Mouse (Mus musculus): ENCODE results near the gene Far2. TPM values are rescaled to one million over a fixed set of nuclear protein-coding genes. Genes with fewer than 3 reads are reported as not detected.

Gene Far2
- total and polyA plus RNA-seq, 3 experiments: 0.16 to 3.7 (median 3.5) TPM

DNA sequence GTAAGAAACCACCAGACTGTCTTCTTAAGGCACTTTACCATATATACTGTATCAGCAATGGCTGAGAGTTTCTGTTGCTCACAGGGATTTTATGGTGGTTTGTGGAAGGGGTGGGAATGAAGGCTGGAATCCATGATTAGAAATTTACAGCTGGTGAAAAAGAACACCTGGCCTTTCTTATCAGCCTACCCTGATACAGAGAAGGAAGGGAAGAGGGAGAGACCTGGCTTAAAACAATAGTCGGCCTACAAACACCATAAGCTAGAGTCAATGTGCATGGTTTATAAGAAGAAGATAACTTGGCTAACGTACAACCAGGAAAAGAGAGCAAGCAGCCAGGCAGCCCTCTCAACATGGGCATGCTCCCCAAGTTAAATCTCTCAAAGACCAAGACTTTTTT lies 37.3 kb downstream of the Far2 start:
- DNase-seq (ENCODE audit: low spot score) (no peak), ATAC-seq (ENCODE audit: extremely low read depth, insufficient number of reproducible peaks, low FRiP score, poor library complexity, severe bottlenecking) (no peak)
- Histone ChIP-seq H3K27me3 (ENCODE audit: insufficient read depth, low read length) (no peaks in the 10 kb centered on the region), H3K4me1 (ENCODE audit: insufficient read depth, low read depth, low read length) (no peaks in the 10 kb centered on the region), H3K9me3 (replicated peaks) (no peaks in the 10 kb centered on the region), H3K36me3 (replicated peaks) (no peaks in the 10 kb centered on the region), H3K4me3 (ENCODE audit: low read depth, low read length) (no peak overlapping the region)
- no peak for TF ChIP-seq CTCF (IDR thresholded peaks at IDR 0.05; ENCODE audit: low read depth, low read length)
- TF ChIP-seq TAL1 (conservative IDR thresholded peaks at IDR 0.05; ENCODE audit: low read depth, low read length): no peak
- TF ChIP-seq GATA2 (IDR thresholded peaks at IDR 0.05; ENCODE audit: borderline replicate concordance, low read depth, low read length): no peak
- TF ChIP-seq POLR2AphosphoS5 (IDR thresholded peaks at IDR 0.05; ENCODE audit: insufficient replicate concordance, low read depth, low read length): no peak

DNA sequence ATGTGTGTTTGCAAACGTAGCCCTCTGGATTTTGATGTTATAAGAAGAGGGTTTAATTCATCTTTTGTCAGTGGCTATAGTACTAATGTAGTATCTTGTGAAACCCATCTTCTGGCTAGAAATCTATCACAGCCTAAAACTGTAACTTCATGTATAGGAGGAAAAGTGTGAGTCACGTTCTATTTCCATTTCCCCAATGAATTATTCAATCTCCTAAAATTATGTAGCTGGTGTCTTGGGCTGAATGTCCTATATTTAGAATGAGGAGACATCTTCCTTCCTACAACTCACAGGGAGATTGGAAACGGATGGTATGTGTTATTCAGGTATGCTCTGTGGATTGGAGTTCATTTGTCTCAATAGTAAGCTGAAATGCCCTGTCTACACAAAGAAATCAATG lies 50.0 kb downstream of the Far2 start:
- H3K4me3 ChIP-seq (ENCODE audit: low read depth, low read length): no peak overlapping the region
- no peaks in the 10 kb centered on the region for H3K36me3 ChIP-seq (replicated peaks)
- TF ChIP-seq CTCF (IDR thresholded peaks at IDR 0.05; ENCODE audit: low read depth, low read length): no peak
- TF ChIP-seq TAL1 (conservative IDR thresholded peaks at IDR 0.05; ENCODE audit: low read depth, low read length): no peak
- no peak for TF ChIP-seq POLR2AphosphoS5 (IDR thresholded peaks at IDR 0.05; ENCODE audit: insufficient replicate concordance, low read depth, low read length)
- no peak for TF ChIP-seq GATA1 (IDR thresholded peaks at IDR 0.05; ENCODE audit: borderline replicate concordance, low read length)
- TF ChIP-seq GATA2 (IDR thresholded peaks at IDR 0.05; ENCODE audit: borderline replicate concordance, low read depth, low read length): no peak
- DNase-seq (ENCODE audit: low spot score) (no peak), ATAC-seq (ENCODE audit: extremely low read depth, insufficient number of reproducible peaks, low FRiP score, poor library complexity, severe bottlenecking) (no peak)
- H3K9me3 ChIP-seq (replicated peaks): no peaks in the 10 kb centered on the region
- H3K27me3 ChIP-seq (ENCODE audit: insufficient read depth, low read length): no peaks in the 10 kb centered on the region
- H3K4me1 ChIP-seq (ENCODE audit: insufficient read depth, low read depth, low read length): no peaks in the 10 kb centered on the region

GRCm38 (mm10) chr6:148101977-148102376 lies 54.9 kb downstream of the Far2 start:
- peaks cover 2% of the 10 kb centered on the region; the same call in 1 of the 2 replicates for H3K4me1 ChIP-seq (ENCODE audit: insufficient read depth, low read depth, low read length)
- no peak for DNase-seq (ENCODE audit: low spot score)
- no peak overlapping the region for H3K4me3 ChIP-seq (ENCODE audit: low read depth, low read length)
- H3K9me3 ChIP-seq (replicated peaks): no peaks in the 10 kb centered on the region
- ATAC-seq (ENCODE audit: extremely low read depth, insufficient number of reproducible peaks, low FRiP score, poor library complexity, severe bottlenecking): no peak
- H3K27me3 ChIP-seq (ENCODE audit: insufficient read depth, low read length): 0 out of 2 replicates have a peak, but pooled peaks cover 3% of the 10 kb centered on the region
- no peaks in the 10 kb centered on the region for H3K36me3 ChIP-seq (replicated peaks)
- TF ChIP-seq TAL1 (conservative IDR thresholded peaks at IDR 0.05; ENCODE audit: low read depth, low read length) (no peak), GATA2 (IDR thresholded peaks at IDR 0.05; ENCODE audit: borderline replicate concordance, low read depth, low read length) (no peak), CTCF (IDR thresholded peaks at IDR 0.05; ENCODE audit: low read depth, low read length) (no peak), GATA1 (IDR thresholded peaks at IDR 0.05; ENCODE audit: borderline replicate concordance, low read length) (no peak), POLR2AphosphoS5 (IDR thresholded peaks at IDR 0.05; ENCODE audit: insufficient replicate concordance, low read depth, low read length) (no peak)

DNA sequence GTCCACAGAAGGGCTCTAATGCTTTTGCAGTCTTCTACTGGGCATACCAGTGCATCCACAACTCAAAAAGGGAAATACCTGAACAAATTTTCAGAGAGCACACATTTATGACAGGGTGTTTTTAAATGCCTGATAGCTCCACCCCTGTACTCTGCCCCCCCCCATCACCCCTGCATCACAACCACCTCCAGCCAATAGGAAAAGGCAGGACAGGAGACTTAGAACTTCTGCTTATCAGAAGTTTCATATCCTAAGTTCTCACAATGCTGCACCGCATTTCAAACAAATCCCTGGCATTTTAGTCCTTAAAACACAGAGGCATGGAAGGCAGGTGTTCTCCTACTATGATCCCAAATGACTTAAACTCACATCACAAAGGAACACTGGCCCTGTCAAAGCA lies 55.4 kb downstream of the Far2 start:
- Histone ChIP-seq H3K4me3 (ENCODE audit: low read depth, low read length) (no peak overlapping the region), H3K4me1 (ENCODE audit: insufficient read depth, low read depth, low read length) (peaks cover 2% of the 10 kb centered on the region; the same call in 1 of the 2 replicates), H3K9me3 (replicated peaks) (no peaks in the 10 kb centered on the region), H3K27me3 (ENCODE audit: insufficient read depth, low read length) (0 out of 2 replicates have a peak, but pooled peaks cover 3% of the 10 kb centered on the region), H3K36me3 (replicated peaks) (no peaks in the 10 kb centered on the region)
- no peak for ATAC-seq (ENCODE audit: extremely low read depth, insufficient number of reproducible peaks, low FRiP score, poor library complexity, severe bottlenecking)
- TF ChIP-seq TAL1 (conservative IDR thresholded peaks at IDR 0.05; ENCODE audit: low read depth, low read length): no peak
- no peak for TF ChIP-seq POLR2AphosphoS5 (IDR thresholded peaks at IDR 0.05; ENCODE audit: insufficient replicate concordance, low read depth, low read length)
- TF ChIP-seq GATA2 (IDR thresholded peaks at IDR 0.05; ENCODE audit: borderline replicate concordance, low read depth, low read length): no peak
- TF ChIP-seq GATA1 (IDR thresholded peaks at IDR 0.05; ENCODE audit: borderline replicate concordance, low read length): no peak
- TF ChIP-seq CTCF (IDR thresholded peaks at IDR 0.05; ENCODE audit: low read depth, low read length): no peak
- no peak for DNase-seq (ENCODE audit: low spot score)

DNA sequence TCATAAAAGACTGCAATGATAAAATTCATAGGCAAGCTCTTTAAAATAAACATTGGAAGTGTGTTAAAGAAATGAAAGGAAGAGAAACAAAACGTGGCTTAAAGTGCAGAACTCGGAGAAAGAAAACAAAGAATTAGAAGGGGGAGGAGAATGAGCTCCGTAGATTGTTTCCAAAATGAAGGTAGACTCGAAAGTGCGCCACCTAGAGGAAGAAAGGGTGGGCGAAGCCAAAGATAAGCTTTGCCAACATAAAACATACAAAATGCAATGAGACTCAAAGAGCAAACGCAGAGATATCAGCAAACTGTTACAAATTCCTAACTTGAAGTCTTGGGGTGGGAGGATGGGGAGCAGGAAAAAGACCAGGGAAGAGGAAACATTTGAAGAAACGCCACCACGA lies 57.2 kb downstream of the Far2 start:
- ATAC-seq (ENCODE audit: extremely low read depth, insufficient number of reproducible peaks, low FRiP score, poor library complexity, severe bottlenecking) (no peak), DNase-seq (ENCODE audit: low spot score) (no peak)
- Histone ChIP-seq H3K27me3 (ENCODE audit: insufficient read depth, low read length) (peaks cover 4% of the 10 kb centered on the region; the same call in 1 of the 2 replicates), H3K36me3 (replicated peaks) (no peaks in the 10 kb centered on the region), H3K4me3 (ENCODE audit: low read depth, low read length) (no peak overlapping the region), H3K4me1 (ENCODE audit: insufficient read depth, low read depth, low read length) (peaks cover 7% of the 10 kb centered on the region), H3K9me3 (replicated peaks) (no peaks in the 10 kb centered on the region)
- TF ChIP-seq CTCF (IDR thresholded peaks at IDR 0.05; ENCODE audit: low read depth, low read length): peak; percentile 57
- TF ChIP-seq GATA2 (IDR thresholded peaks at IDR 0.05; ENCODE audit: borderline replicate concordance, low read depth, low read length): no peak
- TF ChIP-seq TAL1 (conservative IDR thresholded peaks at IDR 0.05; ENCODE audit: low read depth, low read length): no peak
- no peak for TF ChIP-seq GATA1 (IDR thresholded peaks at IDR 0.05; ENCODE audit: borderline replicate concordance, low read length)
- no peak for TF ChIP-seq POLR2AphosphoS5 (IDR thresholded peaks at IDR 0.05; ENCODE audit: insufficient replicate concordance, low read depth, low read length)

- peaks cover 5% of the 10 kb centered on the region; the same call in 1 of the 2 replicates for H3K27me3 ChIP-seq (ENCODE audit: insufficient read depth, low read length)
- no peaks in the 10 kb centered on the region for H3K9me3 ChIP-seq (replicated peaks)
- no peak for ATAC-seq (ENCODE audit: extremely low read depth, insufficient number of reproducible peaks, low FRiP score, poor library complexity, severe bottlenecking)
- DNase-seq (ENCODE audit: low spot score): no peak
- H3K4me3 ChIP-seq (ENCODE audit: low read depth, low read length): no peak overlapping the region
- TF ChIP-seq CTCF (IDR thresholded peaks at IDR 0.05; ENCODE audit: low read depth, low read length) (no peak), POLR2AphosphoS5 (IDR thresholded peaks at IDR 0.05; ENCODE audit: insufficient replicate concordance, low read depth, low read length) (no peak), TAL1 (conservative IDR thresholded peaks at IDR 0.05; ENCODE audit: low read depth, low read length) (no peak), GATA2 (IDR thresholded peaks at IDR 0.05; ENCODE audit: borderline replicate concordance, low read depth, low read length) (no peak)
- peaks cover 11% of the 10 kb centered on the region for H3K4me1 ChIP-seq (ENCODE audit: insufficient read depth, low read depth, low read length)
- H3K36me3 ChIP-seq (replicated peaks): no peaks in the 10 kb centered on the region
These were observed 58.7 kb downstream of the Far2 start for GRCm38 (mm10) chr6:148105722-148106268.

All from G1E (cell line).